ENCODE assay signal across 11 mouse cellular contexts in the genomic region with DNA sequence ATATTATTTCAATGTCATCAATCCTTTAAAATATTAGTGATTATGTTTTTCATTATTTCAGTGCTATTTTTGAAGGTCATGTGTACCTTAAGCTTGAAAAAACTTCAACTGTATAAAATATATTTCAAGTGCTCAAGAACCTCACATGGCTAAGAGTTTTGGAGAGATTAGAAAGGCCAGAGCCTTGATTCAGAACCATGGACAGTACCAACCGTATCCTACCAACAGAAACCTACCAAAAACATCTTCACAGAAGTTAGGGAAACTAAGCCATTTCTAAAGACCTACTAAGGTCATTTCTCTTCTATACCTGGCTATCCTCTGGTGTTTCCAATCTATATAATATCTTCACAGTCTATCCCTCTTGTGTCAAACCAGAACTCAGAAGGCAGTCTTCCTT. TPM values are rescaled to one million over a fixed set of nuclear protein-coding genes. Genes with fewer than 3 reads are reported as not detected.
DNase-seq lines count a peak whose midpoint lies in the region; ATAC-seq and TF ChIP-seq lines count a peak whose summit lies in the region.
"Had no signal": no experiment of that assay in that cellular context is flagged by ENCODE, and none has a peak within 500 bp of the region (broad histone marks: within the 10 kb centered on the region; RNA-seq: fewer than 3 reads in every experiment).

No protein-coding gene starts in this region.

- no peak for TF ChIP-seq CTCF in kidney, postnatal 0 days (IDR thresholded peaks at IDR 0.05; ENCODE audit: low read depth)

- no peaks in the 10 kb centered on the region for H3K9me3 ChIP-seq in kidney, postnatal 0 days (replicated peaks; ENCODE audit: low read length)
- H3K9me3 ChIP-seq: forebrain, embryonic 13.5 days; hindbrain, embryonic 15.5 days had no signal

- H3K4me3 ChIP-seq in kidney, postnatal 0 days (replicated peaks; ENCODE audit: low read depth, low read length): no peak overlapping the region
- H3K4me3 ChIP-seq: forebrain, embryonic 13.5 days; hindbrain, embryonic 15.5 days had no signal

- peak; percentile 78 for DNase-seq in kidney, postnatal 0 days (ENCODE audit: low spot score)
- DNase-seq in kidney, adult 18-20 months: no peak
- DNase-seq in A20 (ENCODE audit: low read depth, low spot score) (peak; percentile 27), NIH3T3 (ENCODE audit: low read depth) (peak; percentile 88)
- peak; percentile 62 for DNase-seq in forelimb bud, embryonic 11.5 days (ENCODE audit: low read depth, low spot score)
- no peak for DNase-seq in right cerebral cortex, adult 2 months (ENCODE audit: low spot score in 2 of 2)
- no peak for DNase-seq in left cerebral cortex, adult 11 months (ENCODE audit: low spot score)
- no peak for DNase-seq in cerebellum, adult 11-12 months

- no peak overlapping the region for H3K27ac ChIP-seq in kidney, postnatal 0 days
- H3K27ac ChIP-seq: forebrain, embryonic 13.5 days; hindbrain, embryonic 15.5 days had no signal

- no peaks in the 10 kb centered on the region for H3K4me1 ChIP-seq in kidney, postnatal 0 days (replicated peaks; ENCODE audit: insufficient read depth, low read length)
- H3K4me1 ChIP-seq: forebrain, embryonic 13.5 days; hindbrain, embryonic 15.5 days had no signal

- H3K9ac ChIP-seq in kidney, postnatal 0 days (ENCODE audit: low read depth, low read length): no peak overlapping the region
- H3K9ac ChIP-seq: forebrain, embryonic 13.5 days; hindbrain, embryonic 15.5 days had no signal

- H3K4me2 ChIP-seq in kidney, postnatal 0 days (ENCODE audit: low read length): no peak overlapping the region
- H3K4me2 ChIP-seq: forebrain, embryonic 13.5 days; hindbrain, embryonic 15.5 days had no signal

- H3K27me3 ChIP-seq in kidney, postnatal 0 days (ENCODE audit: insufficient read depth, low read length): no peaks in the 10 kb centered on the region
- H3K27me3 ChIP-seq: forebrain, embryonic 13.5 days; hindbrain, embryonic 15.5 days; Patski had no signal

- no peaks in the 10 kb centered on the region for H3K36me3 ChIP-seq in kidney, postnatal 0 days (ENCODE audit: insufficient read depth, low read length)
- H3K36me3 ChIP-seq: hindbrain, embryonic 15.5 days had no signal

- WGBS in kidney, postnatal 0 days: 34% methylated on average over 1 of the region's 1 CpGs

- ATAC-seq in kidney, postnatal 0 days (replicated peaks; ENCODE audit: low FRiP score, low read depth): no peak
- ATAC-seq: forebrain, embryonic 13.5 days; Patski had no signal

RNA-seq across cellular contexts. Expression of gene Col28a1, which starts 50.5 kb away (rescaled TPM):
- polyA plus RNA-seq in kidney, postnatal 0 days (2015; fragmentation: Nextera tagmentation; extraction: Ambion mirVana): 0.11 and 0.21 TPM in 2 replicates
- polyA plus RNA-seq: Patski had no signal

Comparison
In these comparisons a context has a peak if more than half of its experiments do, and no peak if none do; other contexts are left out.
1. DNase-seq: peak in kidney, postnatal 0 days (single experiment), A20 (single experiment), NIH3T3 (single experiment) and forelimb bud, embryonic 11.5 days (single experiment); none in kidney, adult 18-20 months (single experiment), right cerebral cortex, adult 2 months (0 of 2), left cerebral cortex, adult 11 months (single experiment) and cerebellum, adult 11-12 months (single experiment).